Mouse (Mus musculus) thymus, adult 18-20 months (tissue): Measurements from ENCODE around the gene Efna5.
A peak's percentile ranks its signal among the peaks of the same experiment; 100 is the strongest.

Source experiments
- DNase-seq, 2 experiments: peaks; one replicate each; pipeline ENCODE4 v3.0.0; 2022; ENCODE audit warnings: mixed read lengths in 2 of 2

Gene Efna5

GRCm38 (mm10) chr17:62852822-62853608 lies 28.1 kb downstream of the Efna5 start:
- DNase-seq = no peak

GRCm38 (mm10) chr17:62851268-62851667 lies 29.8 kb downstream of the Efna5 start:
- DNase-seq = no peak

- no peak for DNase-seq
Measured at GRCm38 (mm10) chr17:62850603-62851002, 30.5 kb downstream of the Efna5 start.

GRCm38 (mm10) chr17:62849676-62850075 lies 31.4 kb downstream of the Efna5 start:
- DNase-seq = no peak

- DNase-seq = no peak
Measured at GRCm38 (mm10) chr17:62845656-62846055, 35.5 kb downstream of the Efna5 start.

- no peak for DNase-seq
Measured at GRCm38 (mm10) chr17:62844329-62844728, 36.8 kb downstream of the Efna5 start.

GRCm38 (mm10) chr17:62837336-62837735 lies 43.8 kb downstream of the Efna5 start:
- no peak for DNase-seq

- DNase-seq = no peak
Measured at GRCm38 (mm10) chr17:62836598-62837106, 44.5 kb downstream of the Efna5 start.

- no peak for DNase-seq
Measured at GRCm38 (mm10) chr17:62832550-62833127, 48.5 kb downstream of the Efna5 start.

GRCm38 (mm10) chr17:62827549-62827948 lies 53.6 kb downstream of the Efna5 start:
- no peak for DNase-seq

- DNase-seq = no peak
Measured at GRCm38 (mm10) chr17:62821219-62821618, 59.9 kb downstream of the Efna5 start.

- no peak for DNase-seq
Measured at GRCm38 (mm10) chr17:62819931-62820330, 61.2 kb downstream of the Efna5 start.

- DNase-seq = peak; percentile 17 to 31
Measured at GRCm38 (mm10) chr17:62818821-62819220, 62.3 kb downstream of the Efna5 start.

GRCm38 (mm10) chr17:62818337-62818736 lies 62.8 kb downstream of the Efna5 start:
- no peak for DNase-seq

GRCm38 (mm10) chr17:62816879-62817278 lies 64.2 kb downstream of the Efna5 start:
- no peak for DNase-seq

GRCm38 (mm10) chr17:62813461-62813860 lies 67.7 kb downstream of the Efna5 start:
- DNase-seq = no peak

- no peak for DNase-seq
Measured at GRCm38 (mm10) chr17:62807891-62808290, 73.2 kb downstream of the Efna5 start.

GRCm38 (mm10) chr17:62806646-62807045 lies 74.5 kb downstream of the Efna5 start:
- DNase-seq = no peak

GRCm38 (mm10) chr17:62802748-62803147 lies 78.4 kb downstream of the Efna5 start:
- no peak for DNase-seq

GRCm38 (mm10) chr17:62797272-62797671 lies 83.8 kb downstream of the Efna5 start:
- DNase-seq = no peak

- DNase-seq = no peak
Measured at GRCm38 (mm10) chr17:62789291-62790290, 91.5 kb downstream of the Efna5 start.

GRCm38 (mm10) chr17:62788783-62789182 lies 92.3 kb downstream of the Efna5 start:
- no peak for DNase-seq

- DNase-seq = no peak
Measured at GRCm38 (mm10) chr17:62787855-62788254, 93.3 kb downstream of the Efna5 start.
